Mouse (Mus musculus) mature B cell (primary cell): ENCODE measurements around the gene St6galnac3.

Experiments used
- in situ Hi-C: fragments of 300-500 bp; cut with MboI; formaldehyde crosslinking; loops from 2 replicates; pipeline ENCODE4 v1.14.3; 2019

Gene St6galnac3

DNA sequence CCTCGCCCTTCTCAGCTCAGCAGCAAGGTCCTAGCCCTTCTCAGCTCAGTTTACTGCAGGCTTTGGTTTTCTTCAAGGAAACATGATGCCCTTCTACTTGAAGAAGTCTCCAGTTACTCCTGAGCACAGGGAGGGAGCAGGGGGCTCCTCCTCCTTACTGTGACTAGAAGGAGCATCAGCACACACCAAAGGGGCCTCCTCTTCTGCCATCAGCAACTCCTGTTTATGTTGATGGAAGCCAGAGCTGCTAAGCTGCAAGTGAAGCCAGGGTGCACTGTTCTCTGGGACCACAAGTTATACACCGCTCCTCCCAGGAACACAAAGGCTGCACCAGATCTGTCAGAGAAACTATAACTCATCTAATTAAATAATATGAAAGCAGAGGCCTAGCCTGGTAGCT, 34.4 kb downstream of the St6galnac3 start:
- in situ Hi-C loops = no loop called here

DNA sequence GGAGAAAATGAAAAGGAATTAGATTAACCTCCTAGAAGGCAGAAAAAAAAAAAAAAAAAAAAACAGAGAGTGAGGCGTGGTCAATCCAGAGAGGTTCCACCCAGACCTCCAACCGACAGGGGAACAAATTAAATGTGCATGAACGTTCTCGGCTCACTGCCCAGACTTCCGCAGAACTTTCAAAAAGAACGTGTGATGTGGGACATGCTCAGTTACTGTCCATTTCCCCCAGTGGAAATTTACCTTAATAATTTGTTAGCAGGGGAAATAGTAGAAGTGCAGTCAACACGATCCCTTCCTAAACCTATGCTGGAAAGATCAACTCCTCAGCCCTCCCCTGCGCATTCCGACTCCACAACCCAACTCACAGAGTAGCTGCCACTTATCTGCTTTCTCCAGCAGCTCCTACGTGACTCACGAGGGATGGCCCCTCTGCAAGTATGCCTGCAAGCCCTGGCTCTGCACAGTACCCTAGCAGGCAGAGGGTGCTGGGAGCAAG, 35.1 kb downstream of the St6galnac3 start:
- in situ Hi-C loops = no loop called here

DNA sequence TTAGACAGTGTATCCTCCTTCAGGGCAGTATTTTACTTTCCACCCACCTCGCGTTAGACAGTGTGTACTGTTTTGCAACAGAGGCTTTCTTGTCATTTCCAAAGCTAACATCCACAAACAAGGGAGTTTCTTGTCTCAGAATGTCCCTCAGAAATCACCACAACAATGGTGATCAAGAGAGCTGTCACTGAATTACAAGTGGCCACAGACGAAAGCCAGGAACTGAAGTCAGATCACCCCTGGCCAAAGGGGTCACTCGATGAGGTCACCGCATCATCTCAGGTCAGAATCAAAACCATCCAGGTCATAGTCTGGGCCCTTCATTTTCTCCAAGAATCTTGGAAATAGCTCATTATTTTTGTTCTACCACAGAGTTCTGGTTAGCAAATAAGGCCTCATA, 37.1 kb downstream of the St6galnac3 start:
- in situ Hi-C loops = no loop called here

DNA sequence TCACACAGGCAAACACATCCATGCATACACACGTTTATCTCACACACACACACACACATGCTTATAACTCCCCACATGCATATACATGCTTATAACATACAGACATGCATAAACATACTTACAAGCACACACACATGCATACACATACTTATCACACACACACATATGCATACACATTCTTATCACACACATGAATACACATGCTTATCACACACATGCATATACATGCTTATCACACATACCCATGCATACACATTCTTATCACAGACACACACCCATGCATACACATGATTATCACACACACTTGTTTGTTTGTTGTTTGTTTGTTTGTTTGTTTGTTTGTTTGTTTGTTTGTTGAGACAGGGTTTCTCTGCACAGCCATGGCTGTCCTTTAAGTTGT, 40.1 kb downstream of the St6galnac3 start:
- in situ Hi-C loops = no loop called here

DNA sequence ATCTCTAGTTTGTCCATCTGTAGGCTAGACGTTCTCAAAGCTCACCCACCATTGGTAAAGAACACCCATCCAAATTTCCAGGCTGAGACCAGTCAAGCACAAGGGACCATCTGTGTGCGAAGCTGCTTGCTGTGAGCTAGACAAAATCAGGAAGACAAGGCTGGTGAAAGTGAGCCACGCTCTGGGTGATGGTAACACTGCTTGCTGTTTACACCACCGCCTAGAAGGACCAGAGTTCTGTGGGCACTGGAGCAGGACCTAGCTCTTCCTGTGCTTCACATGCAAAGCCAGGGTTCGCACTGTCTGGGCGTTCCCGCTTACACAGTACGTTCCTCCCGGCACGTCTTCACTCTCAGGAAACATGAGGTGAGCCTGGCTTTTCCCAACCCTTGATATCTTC, 42.7 kb downstream of the St6galnac3 start:
- in situ Hi-C loops = no loop called here

DNA sequence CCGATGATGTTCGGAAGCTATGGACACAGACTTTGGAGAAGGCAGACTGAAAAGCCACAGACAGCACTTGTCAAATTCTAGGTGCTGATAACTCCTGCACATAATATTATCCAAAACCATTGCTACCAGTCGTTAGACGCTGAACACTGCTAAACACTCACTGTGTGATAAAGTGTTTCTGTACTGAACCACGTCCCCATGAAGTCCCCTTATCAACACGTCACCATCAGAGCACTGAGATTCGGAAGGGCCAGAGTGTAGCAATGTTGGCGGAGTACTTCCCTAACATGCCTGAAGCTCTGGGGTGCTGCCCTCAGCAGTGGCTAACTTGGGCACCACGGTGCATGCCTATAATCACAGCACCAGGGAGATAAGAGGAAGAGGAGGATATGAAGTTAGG, 43.3 kb downstream of the St6galnac3 start:
- in situ Hi-C loops = no loop called here

DNA sequence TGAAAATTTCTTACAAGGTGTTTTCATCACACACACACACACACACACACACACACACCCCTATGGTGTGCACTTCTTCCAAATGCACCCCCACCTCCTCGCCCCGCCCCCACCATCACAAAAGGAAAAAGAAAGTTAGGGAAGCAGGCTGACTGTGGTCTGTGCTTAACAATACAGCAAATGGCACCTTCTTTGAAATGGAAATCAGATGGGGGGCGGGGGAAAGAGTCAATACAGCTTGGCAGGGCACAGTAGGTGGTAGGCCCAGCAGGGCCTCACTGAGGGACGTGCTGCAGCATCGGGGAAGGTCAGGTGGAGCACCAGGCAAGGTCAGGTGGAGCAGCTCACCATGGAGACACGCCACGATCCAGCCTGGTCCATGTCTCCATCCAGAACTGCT, 49.1 kb downstream of the St6galnac3 start:
- in situ Hi-C loops = no loop called here

DNA sequence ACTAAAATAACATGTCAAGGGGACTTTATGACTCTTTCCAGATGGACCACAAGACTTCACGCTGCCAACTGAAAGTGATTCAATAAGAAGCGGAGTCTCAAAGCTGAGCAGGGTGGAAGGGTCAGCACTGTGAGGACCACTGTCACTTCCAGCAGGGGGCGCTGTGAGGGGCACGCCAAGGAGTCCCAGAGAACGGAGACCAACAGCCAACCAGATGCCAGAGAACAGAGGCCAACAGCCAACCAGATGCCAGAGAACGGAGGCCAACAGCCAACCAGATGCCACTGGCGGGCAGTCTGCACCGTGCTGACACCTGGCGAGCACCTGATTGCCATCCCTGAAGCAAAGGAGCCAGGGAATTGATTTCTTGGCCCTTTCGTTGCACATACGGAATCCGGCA, 49.9 kb downstream of the St6galnac3 start:
- in situ Hi-C loops = no loop called here

DNA sequence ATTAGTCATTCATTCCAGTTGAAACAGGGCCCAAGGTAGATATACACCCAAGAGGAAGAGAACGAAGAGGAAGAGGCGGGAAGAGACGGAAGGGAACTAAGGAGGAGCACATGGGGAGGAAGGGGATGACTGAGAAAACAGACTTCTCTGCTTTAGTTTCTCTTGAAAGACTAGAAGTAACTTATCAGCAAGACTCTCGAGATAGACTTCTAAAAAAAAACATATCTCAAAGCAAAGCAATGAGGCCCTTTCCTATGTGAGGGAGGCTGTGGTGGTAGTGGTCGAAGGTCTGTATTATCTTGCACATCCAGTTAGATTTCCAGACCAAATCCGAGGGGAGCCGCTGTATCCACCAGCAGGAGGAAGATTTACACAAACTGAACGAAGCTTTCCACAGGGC, 50.6 kb downstream of the St6galnac3 start:
- in situ Hi-C loops = no loop called here

DNA sequence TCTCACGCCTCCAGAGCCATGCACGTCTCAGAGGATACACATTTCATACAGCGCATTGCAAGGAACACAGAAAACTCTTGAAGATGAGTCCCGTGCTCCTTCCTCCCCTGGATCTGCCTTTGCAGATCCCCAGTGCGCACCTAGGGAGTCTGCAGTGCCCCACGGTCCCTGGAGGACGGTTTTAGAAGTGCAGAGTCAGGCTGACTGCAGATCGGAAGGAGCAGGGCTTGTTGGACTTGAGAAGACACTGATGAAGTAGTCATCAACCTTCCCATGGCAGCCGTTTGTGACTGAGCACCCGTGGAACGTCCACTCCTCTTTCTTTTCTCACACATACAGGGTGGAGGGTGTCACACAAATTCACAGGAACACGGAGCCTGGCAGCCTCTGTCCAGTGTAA, 51.5 kb downstream of the St6galnac3 start:
- in situ Hi-C loops = no loop called here

DNA sequence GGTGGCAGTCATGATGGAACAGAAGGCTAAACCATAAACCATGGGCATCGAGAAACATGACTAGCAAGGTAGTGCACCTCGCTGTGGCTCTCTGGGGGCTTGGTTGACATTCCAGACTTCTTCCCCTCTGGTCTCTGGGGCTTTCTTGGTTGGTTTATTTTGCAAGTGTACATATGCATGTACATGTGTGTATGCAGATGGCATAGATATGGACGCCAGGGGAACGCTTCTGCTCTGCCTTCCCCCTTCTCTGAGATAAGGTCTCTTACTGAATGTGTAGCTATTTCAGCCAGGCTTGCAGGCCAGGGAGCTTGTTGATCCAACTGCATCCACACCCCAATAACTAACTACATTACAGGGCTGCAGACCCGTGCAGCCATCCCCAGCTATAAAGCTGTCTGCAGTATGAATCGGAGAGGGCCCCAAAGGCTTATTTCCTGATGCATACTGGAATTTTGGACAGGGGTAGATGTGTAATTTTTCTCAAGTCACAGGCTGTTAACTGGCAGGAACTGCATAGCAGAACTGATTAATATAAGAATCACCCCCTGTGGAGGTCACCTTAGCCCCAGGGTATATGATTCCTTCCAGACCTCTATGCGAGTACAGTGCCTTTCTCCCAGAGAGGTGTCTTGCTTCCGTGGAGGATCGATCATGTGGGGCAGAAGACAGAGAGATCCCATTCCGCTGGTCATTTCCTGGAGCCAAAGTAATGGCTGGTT, 53.9 kb downstream of the St6galnac3 start:
- in situ Hi-C loops = no loop called here

DNA sequence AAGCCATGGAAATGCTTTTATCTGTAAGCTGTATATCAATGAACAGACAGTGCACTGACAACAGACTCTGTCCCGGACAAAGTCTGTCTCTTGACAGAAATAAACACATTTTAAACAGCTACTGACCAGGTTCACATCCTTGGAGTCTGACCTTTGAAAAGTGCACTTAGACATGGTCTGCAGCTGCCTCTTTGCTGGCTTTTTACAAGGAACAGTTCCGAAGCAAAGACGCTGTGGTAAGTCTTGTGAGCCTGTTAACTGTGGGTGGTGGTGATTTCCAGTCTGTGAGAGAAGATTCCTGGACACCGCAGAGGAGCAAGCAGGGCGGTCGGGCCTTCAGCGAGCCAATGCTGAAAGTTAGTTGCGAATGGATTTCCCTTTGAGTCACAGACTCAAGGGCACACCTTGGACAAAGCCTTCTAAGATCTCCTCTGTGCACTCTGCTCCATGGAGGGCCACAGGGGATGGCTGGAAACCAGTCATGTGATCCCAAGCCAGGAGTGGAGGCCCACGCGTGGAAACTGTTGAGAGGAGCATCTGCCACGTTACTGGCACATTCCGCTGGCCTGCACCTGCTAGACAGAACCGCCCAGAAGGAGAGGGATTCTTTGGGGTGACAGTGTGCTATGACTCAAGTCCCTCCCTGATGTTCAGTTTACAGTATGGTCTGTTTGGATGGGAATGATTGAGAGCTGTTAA, 55.1 kb downstream of the St6galnac3 start:
- in situ Hi-C loops = no loop called here

DNA sequence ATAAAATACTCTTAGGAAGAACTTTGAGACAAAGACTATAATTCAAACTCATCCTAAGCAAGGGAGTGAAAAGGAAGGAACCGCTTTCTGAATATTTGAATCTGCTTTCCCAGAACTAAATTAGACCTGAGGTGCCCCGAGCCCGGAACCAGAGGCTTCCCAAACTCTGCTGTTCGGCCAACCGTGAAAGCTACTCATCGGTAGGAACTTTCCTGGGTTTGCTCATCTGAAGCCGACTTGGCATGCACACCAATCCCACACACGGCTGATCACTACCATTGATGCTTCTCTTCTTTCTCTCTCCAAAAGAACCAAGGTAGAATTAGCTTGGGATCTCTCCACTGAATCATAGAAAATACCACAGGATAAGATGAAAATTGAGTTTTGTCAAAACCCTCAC, 55.6 kb downstream of the St6galnac3 start:
- in situ Hi-C loops = no loop called here

DNA sequence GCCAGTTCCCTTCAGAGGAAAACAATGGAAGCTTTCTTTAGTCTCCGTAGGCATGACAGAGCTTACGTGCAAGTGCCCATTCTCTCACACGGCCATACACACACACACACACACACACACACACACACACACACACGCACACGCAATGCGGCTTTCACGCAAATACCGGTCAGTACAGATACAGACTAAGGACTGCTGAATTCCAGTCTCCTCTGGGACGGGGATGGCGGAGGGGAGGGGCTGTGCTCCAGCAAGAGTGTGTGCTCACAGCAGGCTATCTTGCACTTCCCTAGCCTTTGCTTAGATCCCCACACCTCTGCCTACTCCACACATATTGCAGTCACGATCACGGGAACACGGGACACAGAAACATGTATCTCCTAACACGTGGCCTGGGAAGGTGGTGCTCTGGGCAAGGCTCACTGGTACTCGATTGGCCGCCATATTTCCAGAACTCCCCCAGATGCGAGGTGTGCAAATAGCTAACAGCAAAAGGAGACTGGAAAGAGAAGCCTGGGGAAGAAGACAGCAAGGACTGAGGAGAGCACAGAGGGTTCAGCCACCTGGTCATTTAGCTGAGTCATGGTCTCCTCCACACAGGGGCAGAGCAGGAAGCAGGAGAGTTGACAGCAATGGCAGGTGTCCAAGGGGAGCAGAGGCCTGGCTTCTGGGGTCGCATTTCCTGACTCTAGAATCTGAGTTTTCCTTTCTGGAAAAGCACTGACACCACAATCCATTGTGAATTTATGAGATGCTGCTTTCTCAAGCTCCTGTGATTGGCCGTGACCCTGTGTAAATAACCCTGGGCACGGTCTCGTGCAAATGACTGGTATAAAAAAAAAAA, 56.3 kb downstream of the St6galnac3 start:
- in situ Hi-C loops = no loop called here

DNA sequence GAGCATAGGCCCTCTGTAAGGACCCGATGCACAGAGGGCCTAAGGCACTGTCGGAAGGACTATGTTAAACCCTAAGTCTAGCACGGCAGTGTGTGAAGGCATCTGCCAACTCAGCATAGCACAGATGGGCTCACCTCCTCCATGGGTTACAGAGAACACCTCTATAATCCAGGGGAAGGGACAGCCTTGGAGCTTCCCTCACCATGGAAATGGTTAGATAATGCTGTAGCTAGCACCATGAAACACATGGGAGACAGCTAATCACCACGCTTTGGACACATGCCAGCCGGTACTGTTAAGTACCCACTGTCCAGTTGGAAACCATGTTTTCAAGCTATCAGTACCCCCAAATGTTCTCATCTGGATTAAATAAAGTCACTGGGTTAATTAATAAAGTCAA, 60.3 kb downstream of the St6galnac3 start:
- in situ Hi-C loops = no loop called here

DNA sequence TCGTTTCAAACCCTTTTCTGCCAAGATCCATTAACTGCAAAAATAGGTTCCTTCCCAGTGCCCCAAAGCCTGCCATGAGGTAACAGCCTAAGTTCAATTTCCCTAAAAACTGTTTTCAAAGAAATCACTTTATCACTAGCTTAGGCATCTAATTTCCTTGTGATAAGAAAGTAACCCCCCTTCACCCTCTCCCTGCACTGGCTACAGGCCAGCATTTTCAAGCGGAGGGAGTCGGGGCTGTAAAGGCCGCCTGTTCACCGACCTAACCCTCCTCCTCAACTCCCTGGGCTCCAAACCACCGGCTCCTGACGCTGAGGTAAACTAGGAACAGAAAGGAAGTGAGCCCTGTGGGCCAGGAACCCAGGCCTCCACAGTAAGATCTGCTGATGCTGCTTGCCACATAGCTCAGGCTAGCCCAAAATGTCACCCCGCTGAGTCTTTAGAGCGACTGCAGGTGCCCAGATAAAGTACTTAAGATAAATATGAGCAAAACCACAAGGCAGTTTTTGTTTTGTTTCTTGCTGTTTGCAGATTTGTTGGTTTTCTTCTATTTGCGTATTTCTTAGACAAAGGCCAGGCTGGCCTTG, 61.0 kb downstream of the St6galnac3 start:
- in situ Hi-C loops = no loop called here

DNA sequence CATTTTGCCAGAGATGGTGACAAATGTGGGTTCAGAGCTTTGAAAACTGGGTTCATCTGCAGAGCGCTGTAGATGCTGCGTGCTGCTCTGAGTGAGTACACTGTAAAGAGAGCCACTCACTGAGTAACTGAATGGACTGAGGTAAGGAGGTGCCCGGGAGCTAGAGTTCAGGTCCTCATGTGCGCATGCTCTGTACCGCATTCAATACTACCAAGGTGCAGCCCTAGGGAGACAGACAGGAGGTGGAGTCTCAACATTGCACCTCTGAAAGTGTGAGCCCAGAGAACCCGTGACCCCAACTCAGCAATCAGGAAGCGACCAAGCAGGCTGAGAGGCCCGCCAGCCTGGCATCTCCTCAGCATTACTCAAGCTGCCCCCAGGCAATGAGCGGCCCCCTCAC, 62.2 kb downstream of the St6galnac3 start:
- in situ Hi-C loops = no loop called here

DNA sequence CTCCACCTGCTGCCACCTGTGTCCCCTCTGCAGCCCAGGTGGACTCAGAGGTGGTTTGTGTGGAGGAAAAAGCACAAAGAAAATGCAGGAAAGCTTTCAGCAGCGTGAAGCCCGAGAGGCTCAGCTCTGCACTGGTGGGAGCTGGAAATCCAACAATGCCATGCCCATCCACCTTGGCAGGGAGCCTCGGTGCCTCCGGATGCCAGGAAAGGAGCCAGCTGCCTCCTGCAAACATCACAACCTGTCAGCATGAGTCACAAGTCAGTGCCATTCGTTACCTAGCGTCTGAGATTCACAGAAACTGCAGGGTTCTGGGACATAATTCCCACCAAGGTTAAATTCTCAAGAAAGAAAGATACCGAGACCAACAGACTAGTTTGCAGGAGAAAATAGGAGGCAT, 63.0 kb downstream of the St6galnac3 start:
- in situ Hi-C loops = no loop called here

DNA sequence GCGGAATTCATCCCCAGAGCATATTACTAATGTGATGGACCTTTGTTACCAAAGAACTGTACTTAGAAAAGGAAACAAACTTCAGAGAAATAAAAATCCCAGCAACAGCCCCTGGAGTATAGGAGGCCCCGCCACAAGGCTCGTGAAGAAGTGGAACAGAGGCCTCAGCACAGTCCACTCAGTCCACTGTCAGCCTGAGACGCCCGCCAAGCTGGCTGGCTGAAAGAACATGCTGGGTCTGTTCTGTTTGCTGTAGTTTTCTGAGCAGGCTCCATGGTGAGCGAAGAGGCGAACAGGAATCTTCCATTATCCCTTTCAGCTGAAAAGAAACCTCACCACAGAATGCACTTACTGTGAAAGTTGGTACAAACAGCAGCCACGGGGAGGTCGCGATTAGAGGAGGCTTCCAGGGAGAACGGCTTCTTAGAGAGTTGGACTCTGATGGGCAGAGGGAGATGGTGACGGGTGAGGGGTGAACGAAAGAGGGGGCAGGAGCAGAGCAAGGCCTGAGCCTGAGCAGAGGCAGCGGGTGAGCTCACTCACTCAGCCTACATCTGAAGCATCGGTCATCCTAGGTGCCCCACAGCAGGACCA, 65.3 kb downstream of the St6galnac3 start:
- in situ Hi-C loops = no loop called here

DNA sequence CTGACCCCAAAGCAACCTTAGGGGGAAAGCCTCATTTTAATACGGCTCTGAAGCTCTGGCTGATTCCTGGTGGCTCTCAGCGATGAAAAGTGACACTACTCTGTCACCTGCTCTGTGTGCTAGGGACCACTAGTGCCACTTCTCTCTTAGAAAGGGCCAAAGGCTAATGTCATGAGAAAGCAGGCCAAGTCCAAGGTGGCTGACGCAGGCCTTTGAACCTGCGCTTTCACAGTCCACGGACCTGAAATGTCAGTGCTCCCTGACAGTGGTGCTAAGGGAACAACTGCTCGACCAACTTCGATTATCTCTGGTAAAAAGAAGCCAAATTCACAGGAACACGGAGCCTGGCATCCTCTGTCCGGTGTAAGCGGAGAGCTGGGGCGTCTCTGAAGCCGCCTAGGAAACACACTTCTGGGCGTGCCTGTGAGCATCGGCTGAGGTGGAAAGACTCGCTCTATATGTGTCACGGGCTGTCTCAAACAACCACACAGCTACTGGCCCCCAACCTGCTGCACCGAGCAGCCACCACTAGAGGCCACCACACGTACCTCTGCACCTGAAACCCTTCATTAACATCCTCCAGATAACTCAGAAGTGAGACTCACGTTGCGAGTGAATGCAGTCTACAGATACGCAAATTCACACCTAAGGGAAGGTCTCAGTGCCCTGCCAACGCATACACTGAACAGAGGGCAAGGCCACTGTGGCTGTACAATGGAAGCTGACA, 66.8 kb downstream of the St6galnac3 start:
- in situ Hi-C loops = no loop called here

DNA sequence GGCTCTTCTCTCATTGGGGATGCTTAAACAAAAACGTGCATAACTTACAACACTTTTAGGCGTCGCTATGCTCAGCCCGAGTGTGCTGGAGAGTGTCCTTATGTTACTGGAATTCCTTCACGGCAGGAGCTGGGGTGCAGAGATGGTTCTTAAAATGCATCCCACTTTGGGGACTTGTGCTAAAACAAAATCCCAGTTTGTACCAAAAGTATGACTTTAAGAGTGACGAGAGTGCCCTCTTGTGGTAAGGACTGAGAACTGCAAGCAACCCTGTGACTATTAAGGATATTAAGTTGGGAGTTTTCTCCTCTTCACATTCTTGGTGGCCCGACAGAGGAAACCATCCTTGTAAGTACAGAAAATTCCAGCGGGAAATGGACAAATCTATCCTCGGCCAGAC, 69.9 kb downstream of the St6galnac3 start:
- in situ Hi-C loops = no loop called here
